Mouse (Mus musculus) midbrain, embryonic 12.5 days (tissue): ENCODE data around the gene Rreb1. TPM values are rescaled to one million over a fixed set of nuclear protein-coding genes. Genes with fewer than 3 reads are reported as not detected.

Experiments
- ATAC-seq: fragments of 200-750 bp; cut with Nextera tagmentation; 2 replicates; pipeline ENCODE4 v1.8.0; 2017; ENCODE audit warnings: low read depth, moderate TSS enrichment, moderate library complexity; ENCODE audit not compliant: low FRiP score
- H3K27ac ChIP-seq: fragments of 300-500 bp; sonication (generic); replicated peaks from 2 replicates; pipeline ENCODE4 v1.5.1; 2016; ENCODE audit warnings: mild to moderate bottlenecking
- H3K27me3 ChIP-seq: fragments of 300-500 bp; sonication (generic); 2 replicates; pipeline ENCODE4 v1.6.1; 2016; ENCODE audit warnings: mild to moderate bottlenecking
- H3K36me3 ChIP-seq: fragments of 300-500 bp; sonication (generic); 2 replicates; pipeline ENCODE4 v1.6.1; 2016
- H3K4me1 ChIP-seq: fragments of 300-500 bp; sonication (generic); 2 replicates; pipeline ENCODE4 v1.6.1; 2016
- H3K4me2 ChIP-seq: fragments of 300-500 bp; sonication (generic); replicated peaks from 2 replicates; pipeline ENCODE4 v1.6.1; 2016; ENCODE audit warnings: mild to moderate bottlenecking, moderate library complexity
- H3K4me3 ChIP-seq: fragments of 300-500 bp; sonication (generic); 2 replicates; pipeline ENCODE4 v1.5.1; 2016; ENCODE audit warnings: mild to moderate bottlenecking
- H3K9ac ChIP-seq: fragments of 300-500 bp; sonication (generic); replicated peaks from 2 replicates; pipeline ENCODE4 v1.6.1; 2016; ENCODE audit warnings: mild to moderate bottlenecking, moderate library complexity
- H3K9me3 ChIP-seq: fragments of 300-500 bp; sonication (generic); 2 replicates; pipeline ENCODE4 v1.6.1; 2016; ENCODE audit warnings: mild to moderate bottlenecking
- WGBS: fragments of 180-500 bp; shearing (Covaris S2); methylation state at CpG from one replicate; pipeline ENCODE4 v1.1.7; 2016; 5-methylcytosine and 5-hydroxymethylcytosine counted together
- polyA plus RNA-seq: library from polyadenylated mRNA; unstranded; fragments of >200 nt; fragmentation: Nextera tagmentation; extraction: Ambion mirVana; gene quantifications from 2 replicates; pipeline ENCODE4 v1.2.1, GENCODE M21; 2016

Gene Rreb1
- polyA plus RNA-seq, 1 experiment from 2014 or later: 5.7 TPM

DNA sequence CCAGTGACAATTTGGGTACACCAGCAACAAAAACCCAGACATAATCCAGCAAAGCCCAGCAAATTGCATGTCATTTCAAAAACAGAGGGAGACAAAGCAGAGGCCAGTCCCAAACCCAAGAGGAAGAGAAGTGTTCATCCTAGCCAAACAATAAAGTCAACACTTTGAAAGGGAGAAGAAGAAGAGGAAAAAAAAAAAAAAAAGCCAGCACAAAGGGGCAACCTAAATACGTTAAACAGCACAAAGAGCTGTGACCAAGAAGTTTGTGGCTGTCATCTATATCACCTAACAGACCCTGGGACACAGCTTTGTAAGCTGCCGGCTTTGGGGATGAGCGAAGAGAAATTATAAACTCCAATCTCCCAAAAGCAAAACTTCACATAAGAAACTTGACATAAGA lies 17.8 kb upstream of the Rreb1 start:
- Histone ChIP-seq H3K4me2 (no peak overlapping the region), H3K4me1 (peaks cover 15% of the 10 kb centered on the region), H3K9ac (no peak overlapping the region), H3K9me3 (no peaks in the 10 kb centered on the region), H3K36me3 (no peaks in the 10 kb centered on the region), H3K27me3 (peaks cover 73% of the 10 kb centered on the region), H3K27ac (no peak overlapping the region), H3K4me3 (no peak overlapping the region)
- WGBS: 31% methylated on average over 3 of the region's 3 CpGs
- ATAC-seq: no peak

GRCm38 (mm10) chr13:37760957-37761941 lies 17.0 kb upstream of the Rreb1 start:
- Histone ChIP-seq H3K36me3 (no peaks in the 10 kb centered on the region), H3K4me2 (peak overlapping the region; percentile 45), H3K4me3 (peak overlapping the region; percentile 18; the same call in 1 of the 2 replicates), H3K4me1 (peaks cover 15% of the 10 kb centered on the region), H3K9me3 (no peaks in the 10 kb centered on the region), H3K27me3 (peaks cover 76% of the 10 kb centered on the region), H3K9ac (no peak overlapping the region), H3K27ac (no peak overlapping the region)
- 17% methylated on average over 23 of the region's 23 CpGs for WGBS
- peak; percentile 91 for ATAC-seq

DNA sequence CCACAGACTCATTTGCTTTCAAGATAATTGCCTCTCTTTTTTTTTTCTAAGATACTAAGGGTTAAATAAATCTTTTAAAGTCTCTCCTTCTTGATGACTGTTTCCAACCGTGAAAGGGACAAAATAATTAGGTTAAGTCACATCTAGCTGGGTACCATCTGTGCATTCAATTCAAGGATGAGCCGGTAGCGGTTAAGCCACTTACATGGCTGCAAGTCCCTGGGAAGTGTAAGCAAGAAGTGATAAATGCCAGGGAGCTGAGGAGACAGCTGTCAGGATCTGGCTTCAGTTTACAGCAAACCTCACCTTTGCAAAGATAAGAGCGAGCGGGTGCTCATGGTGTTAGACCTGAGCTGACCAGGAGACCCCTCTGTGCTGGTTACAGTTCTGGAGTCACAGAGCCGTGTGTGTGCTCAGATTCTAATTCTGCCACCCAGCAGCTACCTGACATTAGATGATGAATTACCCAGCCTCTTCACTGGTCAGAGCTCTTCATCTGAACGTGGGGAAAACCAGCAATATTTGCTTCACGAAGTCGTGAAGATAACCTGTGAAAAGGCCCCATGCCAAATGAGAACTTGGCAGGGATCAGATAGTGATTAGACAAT lies 14.3 kb upstream of the Rreb1 start:
- Histone ChIP-seq H3K36me3 (no peaks in the 10 kb centered on the region), H3K4me2 (no peak overlapping the region), H3K4me3 (no peak overlapping the region), H3K9ac (no peak overlapping the region), H3K27me3 (peaks cover 58% of the 10 kb centered on the region), H3K4me1 (peaks cover 15% of the 10 kb centered on the region), H3K27ac (no peak overlapping the region), H3K9me3 (no peaks in the 10 kb centered on the region)
- 74% methylated on average over 9 of the region's 9 CpGs for WGBS
- no peak for ATAC-seq

DNA sequence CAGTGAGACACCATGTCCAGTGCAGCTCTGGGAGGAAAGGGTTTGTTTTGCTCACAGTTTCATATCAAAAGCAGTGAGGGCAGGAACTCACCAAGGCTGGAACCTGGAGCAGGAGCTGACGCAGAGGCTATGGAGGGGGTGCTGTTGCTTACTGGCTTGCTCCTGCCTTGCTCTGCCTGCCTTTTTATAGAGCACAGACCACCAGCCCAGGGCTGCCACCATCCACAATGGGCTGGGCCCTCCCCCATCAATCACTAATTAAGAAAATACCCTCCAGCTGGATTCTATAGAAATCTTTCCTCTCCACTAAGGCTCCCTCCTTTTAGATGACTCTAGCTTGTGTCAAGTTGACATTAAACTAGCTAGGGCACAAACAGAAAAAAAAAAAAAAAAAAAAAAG lies 8.4 kb upstream of the Rreb1 start:
- Histone ChIP-seq H3K4me1 (peaks cover 4% of the 10 kb centered on the region; the same call in 1 of the 2 replicates), H3K4me2 (no peak overlapping the region), H3K9ac (no peak overlapping the region), H3K9me3 (no peaks in the 10 kb centered on the region), H3K27me3 (peaks cover 8% of the 10 kb centered on the region), H3K4me3 (no peak overlapping the region), H3K36me3 (no peaks in the 10 kb centered on the region), H3K27ac (no peak overlapping the region)
- WGBS: 28% methylated on average over 1 of the region's 1 CpGs
- no peak for ATAC-seq

DNA sequence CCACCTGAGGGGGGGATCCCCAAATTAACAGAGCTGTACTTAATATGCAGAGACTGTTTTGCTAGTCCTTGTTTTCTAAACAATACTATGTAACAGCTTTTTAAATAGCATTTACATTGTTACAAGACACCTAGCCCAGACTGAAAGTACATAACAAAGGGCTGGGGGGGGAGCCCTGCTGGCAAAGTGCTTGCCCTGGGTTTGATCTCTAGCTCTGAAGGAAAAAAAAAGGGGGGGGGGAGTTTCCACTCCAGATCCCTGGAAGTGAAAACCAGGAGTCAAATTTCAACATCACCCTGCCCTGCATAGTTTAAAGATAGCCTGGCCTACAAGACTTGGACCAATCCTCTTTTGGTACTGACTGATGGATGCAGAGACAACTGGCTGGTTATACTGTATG lies 4.7 kb upstream of the Rreb1 start:
- H3K27ac ChIP-seq: no peak overlapping the region
- peaks cover 12% of the 10 kb centered on the region for H3K4me1 ChIP-seq
- no peak for ATAC-seq
- no peak overlapping the region for H3K4me3 ChIP-seq
- H3K36me3 ChIP-seq: no peaks in the 10 kb centered on the region
- H3K9ac ChIP-seq: no peak overlapping the region
- peaks cover 22% of the 10 kb centered on the region for H3K27me3 ChIP-seq
- H3K9me3 ChIP-seq: no peaks in the 10 kb centered on the region
- H3K4me2 ChIP-seq: no peak overlapping the region

- no peak for ATAC-seq
- Histone ChIP-seq H3K4me2 (no peak overlapping the region), H3K9me3 (no peaks in the 10 kb centered on the region), H3K27ac (no peak overlapping the region), H3K27me3 (peaks cover 47% of the 10 kb centered on the region), H3K4me3 (no peak overlapping the region), H3K4me1 (peaks cover 18% of the 10 kb centered on the region), H3K36me3 (no peaks in the 10 kb centered on the region), H3K9ac (no peak overlapping the region)
These were observed 1.5 kb upstream of the Rreb1 start for GRCm38 (mm10) chr13:37776675-37777074.

GRCm38 (mm10) chr13:37777351-37778146 lies 651 bp upstream of the Rreb1 start:
- WGBS: 14% methylated on average over 25 of the region's 25 CpGs
- Histone ChIP-seq H3K9ac (peak overlapping the region; percentile 58), H3K4me1 (peaks cover 18% of the 10 kb centered on the region), H3K4me2 (peak overlapping the region; percentile 98), H3K4me3 (peak overlapping the region; percentile 56), H3K27me3 (peaks cover 47% of the 10 kb centered on the region), H3K27ac (no peak overlapping the region), H3K9me3 (no peaks in the 10 kb centered on the region), H3K36me3 (no peaks in the 10 kb centered on the region)
- ATAC-seq: no peak

- Histone ChIP-seq H3K27me3 (peaks cover 47% of the 10 kb centered on the region), H3K4me1 (peaks cover 18% of the 10 kb centered on the region), H3K4me2 (peak overlapping the region; percentile 98), H3K4me3 (peak overlapping the region; percentile 56), H3K36me3 (no peaks in the 10 kb centered on the region), H3K9me3 (no peaks in the 10 kb centered on the region), H3K9ac (peak overlapping the region; percentile 58), H3K27ac (no peak overlapping the region)
- under 1% methylated on average over 33 of the region's 33 CpGs for WGBS
- peak; percentile 67 for ATAC-seq
These were observed 513 bp downstream of the Rreb1 start for GRCm38 (mm10) chr13:37778594-37779231.

DNA sequence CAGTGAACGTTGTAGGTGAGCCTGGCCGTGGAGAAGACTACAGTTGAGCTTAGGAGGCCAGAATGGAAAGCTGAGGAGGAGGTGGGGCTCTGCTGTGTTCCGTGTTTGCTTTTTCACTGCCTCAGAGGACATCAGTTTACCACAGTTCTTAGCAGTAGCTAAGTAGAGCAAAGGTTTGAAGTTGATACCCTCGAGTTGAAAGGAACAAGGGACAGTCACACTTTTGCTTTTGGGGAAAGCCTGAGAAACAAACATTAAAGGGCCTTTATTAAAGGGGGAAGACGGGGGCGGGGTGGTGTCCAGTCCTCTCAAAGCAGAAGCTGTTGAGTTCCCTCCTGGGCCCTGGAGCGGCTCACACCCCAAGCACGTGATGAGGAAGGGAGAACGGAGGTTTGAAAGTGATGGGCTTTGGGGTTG lies 1.1 kb downstream of the Rreb1 start:
- WGBS: 2% methylated on average over 9 of the region's 9 CpGs
- Histone ChIP-seq H3K9ac (peak overlapping the region; percentile 58; the same call in 1 of the 2 replicates), H3K27ac (no peak overlapping the region), H3K27me3 (peaks cover 47% of the 10 kb centered on the region), H3K36me3 (no peaks in the 10 kb centered on the region), H3K4me2 (peak overlapping the region; percentile 98), H3K9me3 (no peaks in the 10 kb centered on the region), H3K4me3 (peak overlapping the region; percentile 56), H3K4me1 (peaks cover 18% of the 10 kb centered on the region)
- peak; percentile 43; the same call in 1 of the 2 replicates for ATAC-seq

DNA sequence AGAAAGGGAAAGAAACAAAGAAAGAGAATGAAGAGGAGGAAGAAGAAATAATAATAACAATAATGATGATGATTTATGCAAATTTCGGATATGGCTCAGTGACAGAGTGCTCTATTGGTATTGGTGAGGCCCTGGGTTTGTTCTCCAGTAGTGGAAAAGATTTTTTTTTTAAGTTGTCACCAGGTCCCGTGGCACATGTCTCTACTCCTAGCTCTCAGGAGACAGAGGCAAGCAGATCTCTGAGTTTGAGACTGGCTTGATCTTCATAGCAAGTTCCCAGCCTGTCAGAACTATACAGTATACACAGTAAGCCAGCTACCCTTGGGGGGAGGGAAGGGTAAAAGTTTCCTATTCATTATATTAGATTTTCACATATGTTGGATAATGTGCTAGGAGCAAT lies 3.4 kb downstream of the Rreb1 start:
- no peak for ATAC-seq
- WGBS: 73% methylated on average over 2 of the region's 2 CpGs
- Histone ChIP-seq H3K27me3 (peaks cover 44% of the 10 kb centered on the region), H3K4me3 (no peak overlapping the region), H3K9ac (no peak overlapping the region), H3K4me1 (peaks cover 18% of the 10 kb centered on the region), H3K9me3 (no peaks in the 10 kb centered on the region), H3K4me2 (no peak overlapping the region), H3K27ac (no peak overlapping the region), H3K36me3 (no peaks in the 10 kb centered on the region)

GRCm38 (mm10) chr13:37782144-37782543 lies 3.9 kb downstream of the Rreb1 start:
- H3K9ac ChIP-seq: no peak overlapping the region
- no peak for ATAC-seq
- no peaks in the 10 kb centered on the region for H3K36me3 ChIP-seq
- H3K27ac ChIP-seq: no peak overlapping the region
- H3K27me3 ChIP-seq: peaks cover 38% of the 10 kb centered on the region
- H3K4me2 ChIP-seq: no peak overlapping the region
- WGBS: 84% methylated on average over 6 of the region's 6 CpGs
- H3K4me3 ChIP-seq: no peak overlapping the region
- no peaks in the 10 kb centered on the region for H3K9me3 ChIP-seq
- H3K4me1 ChIP-seq: peaks cover 18% of the 10 kb centered on the region
